Mouse (Mus musculus) kidney, adult 2 months (tissue): Measurements from ENCODE around the gene Gm13276.
"Not testable (repeated sequence)": the region's sequence is repeated elsewhere in the genome, so short reads cannot be mapped to it uniquely, and the experiment has no call there.

Experiments
- CTCF ChIP-seq: fragments of 200-500 bp; conservative IDR thresholded peaks from 2 replicates; pipeline ENCODE4 v1.5.1; 2011; ENCODE audit warnings: low read depth, mild to moderate bottlenecking, control low read depth, low read length, moderate library complexity, mixed read lengths; ENCODE audit not compliant: insufficient read depth, insufficient read length
- POLR2A ChIP-seq: fragments of 200-500 bp; IDR thresholded peaks from one replicate; pipeline ENCODE4 v1.6.1; 2011; ENCODE audit warnings: low read depth, low read length, control low read depth

GRCm38 (mm10) chr4:88754818-88755340, 30.6 kb upstream of the Gm13276 start, which contains the start of gene Gm13271:
- TF ChIP-seq POLR2A, CTCF: not testable (repeated sequence)
